Mouse (Mus musculus): ENCODE measurements around the gene S100a13.

GRCm38 (mm10) chr3:90515789-90516188 is 1.6 kb downstream of the S100a13 start:
- no peak for TF ChIP-seq CTCF (IDR thresholded peaks at IDR 0.05; ENCODE audit: low read depth)
- no peak for TF ChIP-seq EP300 (IDR thresholded peaks at IDR 0.05; ENCODE audit: low read depth)

Measured in liver, embryonic 14.5 days (tissue).